Mouse (Mus musculus) naive thymus-derived CD4-positive, alpha-beta T cell, adult 5 months (primary cell): ENCODE data around the gene Cela3b. TPM values are rescaled to one million over a fixed set of nuclear protein-coding genes. Genes with fewer than 3 reads are reported as not detected.

ENCODE experiments used
- polyA plus RNA-seq: library from polyadenylated mRNA; unstranded; fragments of 100-300 nt; shearing (Covaris generic); gene quantifications from one replicate; pipeline ENCODE4 v1.2.1, GENCODE M21; 2017

The Cela3b gene
- polyA plus RNA-seq: not detected

GRCm38 (mm10) chr4:137430502-137430901 is at the start of gene Cela3b:
Gene Cela3b (minus strand): TSS chr4:137430540.

DNA sequence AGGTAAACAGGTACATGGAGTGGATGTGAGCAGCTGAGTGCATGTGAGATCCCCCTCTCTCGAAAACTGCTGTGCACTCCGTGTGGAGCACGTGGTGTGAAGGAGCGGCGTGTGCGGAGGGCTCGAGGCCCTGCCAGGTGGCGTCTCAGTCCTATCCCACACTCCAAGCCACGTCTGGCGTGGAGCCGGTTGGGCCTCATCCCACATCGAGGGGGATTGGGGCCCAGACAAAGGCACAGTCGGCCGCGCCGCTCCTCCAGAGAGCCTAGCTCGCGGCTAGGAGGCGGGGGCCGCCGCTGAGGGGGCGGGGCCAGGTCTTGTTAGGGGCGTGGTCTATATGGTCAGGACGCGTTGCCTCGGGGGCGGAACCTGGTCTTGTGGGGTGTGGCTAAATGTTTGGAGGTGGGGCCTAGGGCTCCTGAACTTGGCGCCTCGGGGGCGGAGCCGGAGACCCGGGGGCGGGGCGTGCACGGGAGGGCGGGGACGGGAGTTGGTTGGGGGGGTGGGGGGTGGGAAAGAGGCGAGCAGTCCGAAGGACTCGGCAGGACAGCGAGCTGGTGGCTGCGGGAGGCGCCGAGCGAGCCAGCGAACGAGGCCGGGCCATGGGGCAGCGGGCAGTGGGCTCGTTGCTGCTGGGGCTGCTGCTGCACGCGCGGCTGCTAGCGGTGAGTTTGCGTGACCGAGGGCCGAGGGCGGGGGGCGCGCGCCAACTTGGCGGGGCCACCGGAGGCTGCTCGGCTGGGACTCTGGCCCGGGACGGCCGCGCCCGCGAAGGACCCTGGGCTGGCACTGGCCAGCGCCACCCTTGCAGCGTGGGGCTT is 38.1 kb upstream of the Cela3b start, which contains the start of gene Hspg2:
Hspg2 (plus strand) TSS at position 510 of the 821 bp plus-strand sequence.

DNA sequence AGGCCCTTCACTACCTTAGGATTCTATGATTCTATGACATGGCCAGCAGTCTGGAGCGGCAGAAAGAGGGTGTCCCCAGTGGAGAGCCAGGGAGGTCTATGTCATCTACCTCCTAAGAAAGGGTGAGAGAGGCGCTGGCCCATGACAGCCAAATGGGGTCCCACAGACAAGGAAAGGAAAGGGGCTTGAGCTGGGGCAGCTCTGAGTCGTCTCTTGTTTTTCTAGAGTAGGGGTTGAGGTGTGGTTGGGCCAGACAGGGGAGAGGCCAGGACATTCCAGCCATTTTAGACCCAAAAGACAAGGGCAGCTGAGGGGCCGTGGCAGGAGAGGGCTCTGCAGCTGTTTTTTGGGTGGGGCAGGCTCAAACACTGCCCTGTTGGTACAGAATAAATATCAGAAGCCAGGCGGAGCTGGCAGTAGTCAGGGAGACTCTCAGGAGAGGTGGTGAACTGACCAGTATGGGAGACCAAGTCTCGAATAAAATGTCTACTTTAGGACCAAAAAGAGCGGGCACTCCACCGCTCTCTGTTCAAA is 23.0 kb upstream of the Cela3b start, which contains the start of gene 1700013G24Rik:
1700013G24Rik (plus strand) TSS at position 51 of the 534 bp plus-strand sequence.

DNA sequence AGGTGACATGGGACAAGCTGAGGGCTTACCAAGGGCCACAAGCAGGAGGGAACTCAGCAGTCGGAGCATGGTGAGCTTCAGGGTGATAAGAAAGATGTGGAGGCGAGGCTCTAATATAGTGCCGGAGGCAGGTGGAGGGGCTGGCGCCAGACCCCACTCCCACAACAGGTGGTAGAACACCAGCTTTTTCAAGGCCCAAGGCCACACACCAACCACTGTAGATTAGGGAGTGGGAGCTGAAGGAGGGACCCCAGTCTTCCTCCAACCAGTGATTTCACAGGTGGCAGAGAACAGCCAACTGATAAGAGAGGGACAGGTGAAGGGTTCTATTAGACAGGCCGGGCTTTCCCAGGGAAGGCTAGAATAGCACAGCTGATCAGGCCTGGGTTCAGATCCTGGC is 20.6 kb downstream of the Cela3b start, which contains the start of gene Cela3a:
Cela3a (minus strand) TSS at position 101 of the 400 bp plus-strand sequence.

Other genes starting within 250 kb of the Cela3b start
- gene Wnt4, start 153.1 kb downstream of the Cela3b start, polyA plus RNA-seq: 0.11 TPM
- gene Cdc42, start 72.8 kb downstream of the Cela3b start, polyA plus RNA-seq: 745 TPM
- not detected for gene Cela3a, start 20.7 kb downstream of the Cela3b start, polyA plus RNA-seq
- not detected for gene 1700013G24Rik, start 22.7 kb upstream of the Cela3b start, polyA plus RNA-seq
- not detected for gene Hspg2, start 38.2 kb upstream of the Cela3b start, polyA plus RNA-seq
- gene Ldlrad2, start 144.0 kb upstream of the Cela3b start, polyA plus RNA-seq: not detected
- gene Usp48, start 163.2 kb upstream of the Cela3b start, polyA plus RNA-seq: 96.2 TPM
- gene Rap1gap, start 234.2 kb upstream of the Cela3b start, polyA plus RNA-seq: not detected